Mouse (Mus musculus): ENCODE results near the gene Dqx1. TPM values are rescaled to one million over a fixed set of nuclear protein-coding genes. Genes with fewer than 3 reads are reported as not detected.
A peak's percentile ranks its signal among the peaks of the same experiment; 100 is the strongest.

Gene Dqx1
- total and polyA plus RNA-seq, 2 experiments = 7.4 to 9.6 TPM

GRCm38 (mm10) chr6:83103130-83103650 is 45.5 kb downstream of the Dqx1 start:
- TF ChIP-seq POLR2A (IDR thresholded peaks at IDR 0.05; ENCODE audit: extremely low read depth, insufficient read depth, low read length) (no peak), CTCF (IDR thresholded peaks at IDR 0.05; ENCODE audit: low read depth, low read length) (peak; percentile 34; the same call in 1 of the 2 replicates)
- 0 out of 2 replicates have a peak overlapping the region, but pooled peaks have one; percentile 2 for H3K27ac ChIP-seq (replicated peaks; ENCODE audit: insufficient read depth, low read depth, low read length)
- no peaks in the 10 kb centered on the region for H3K27me3 ChIP-seq (ENCODE audit: control insufficient read depth, insufficient read depth, low read length)
- no peaks in the 10 kb centered on the region for H3K36me3 ChIP-seq (ENCODE audit: control insufficient read depth, insufficient read depth, low read length)
- DNase-seq (ENCODE audit: extremely low read depth, low read depth, low spot score) = peak; percentile 80
- H3K4me1 ChIP-seq (ENCODE audit: control insufficient read depth, insufficient read depth, low read length) = peaks cover 17% of the 10 kb centered on the region
- no peak overlapping the region for H3K9ac ChIP-seq (ENCODE audit: low read depth, low read length)
- H3K4me3 ChIP-seq (ENCODE audit: insufficient read depth, low read depth, low read length) = peak overlapping the region; percentile 1; the same call in 1 of the 2 replicates
- no peaks in the 10 kb centered on the region for H3K79me2 ChIP-seq (ENCODE audit: control insufficient read depth, insufficient read depth, low read length)
- 29% methylated on average over 11 of the region's 11 CpGs for WGBS

- DNase-seq (ENCODE audit: extremely low read depth, low read depth, low spot score) = no peak
- WGBS = 82% methylated on average over 4 of the region's 4 CpGs
- H3K79me2 ChIP-seq (ENCODE audit: control insufficient read depth, insufficient read depth, low read length) = peaks cover 1% of the 10 kb centered on the region; the same call in 1 of the 2 replicates
- H3K9ac ChIP-seq (ENCODE audit: low read depth, low read length) = no peak overlapping the region
- H3K4me3 ChIP-seq (ENCODE audit: insufficient read depth, low read depth, low read length) = no peak overlapping the region
- H3K36me3 ChIP-seq (ENCODE audit: control insufficient read depth, insufficient read depth, low read length) = no peaks in the 10 kb centered on the region
- no peak for TF ChIP-seq CTCF (IDR thresholded peaks at IDR 0.05; ENCODE audit: low read depth, low read length)
- no peak for TF ChIP-seq POLR2A (IDR thresholded peaks at IDR 0.05; ENCODE audit: extremely low read depth, insufficient read depth, low read length)
- no peak overlapping the region for H3K27ac ChIP-seq (replicated peaks; ENCODE audit: insufficient read depth, low read depth, low read length)
- H3K27me3 ChIP-seq (ENCODE audit: control insufficient read depth, insufficient read depth, low read length) = no peaks in the 10 kb centered on the region
- peaks cover 20% of the 10 kb centered on the region for H3K4me1 ChIP-seq (ENCODE audit: control insufficient read depth, insufficient read depth, low read length)
Observed at GRCm38 (mm10) chr6:83104158-83104557, 46.5 kb downstream of the Dqx1 start.

- H3K36me3 ChIP-seq (ENCODE audit: control insufficient read depth, insufficient read depth, low read length) = no peaks in the 10 kb centered on the region
- peaks cover 21% of the 10 kb centered on the region for H3K4me1 ChIP-seq (ENCODE audit: control insufficient read depth, insufficient read depth, low read length)
- WGBS = 48% methylated on average over 13 of the region's 13 CpGs
- DNase-seq (ENCODE audit: extremely low read depth, low read depth, low spot score) = peak; percentile 63
- peaks cover 3% of the 10 kb centered on the region; the same call in 1 of the 2 replicates for H3K79me2 ChIP-seq (ENCODE audit: control insufficient read depth, insufficient read depth, low read length)
- TF ChIP-seq CTCF (IDR thresholded peaks at IDR 0.05; ENCODE audit: low read depth, low read length) (peak; percentile 94), POLR2A (IDR thresholded peaks at IDR 0.05; ENCODE audit: extremely low read depth, insufficient read depth, low read length) (no peak)
- no peak overlapping the region for H3K4me3 ChIP-seq (ENCODE audit: insufficient read depth, low read depth, low read length)
- no peaks in the 10 kb centered on the region for H3K27me3 ChIP-seq (ENCODE audit: control insufficient read depth, insufficient read depth, low read length)
- H3K9ac ChIP-seq (ENCODE audit: low read depth, low read length) = no peak overlapping the region
- H3K27ac ChIP-seq (replicated peaks; ENCODE audit: insufficient read depth, low read depth, low read length) = no peak overlapping the region
Observed at GRCm38 (mm10) chr6:83107566-83108400, 50.1 kb downstream of the Dqx1 start.

GRCm38 (mm10) chr6:83108762-83109668 is 51.4 kb downstream of the Dqx1 start, which contains the start of gene Mrpl53:
Gene Mrpl53, plus strand, starts transcription at chr6:83109040.
- no peak for TF ChIP-seq CTCF (IDR thresholded peaks at IDR 0.05; ENCODE audit: low read depth, low read length)
- TF ChIP-seq POLR2A (IDR thresholded peaks at IDR 0.05; ENCODE audit: extremely low read depth, insufficient read depth, low read length) = peak; percentile 58; the same call in 1 of the 2 replicates
- under 1% methylated on average over 76 of the region's 76 CpGs for WGBS
- H3K4me3 ChIP-seq (ENCODE audit: insufficient read depth, low read depth, low read length) = peak within 1 kb of the TSS; percentile 86
- H3K79me2 ChIP-seq (ENCODE audit: control insufficient read depth, insufficient read depth, low read length) = peaks cover 3% of the 10 kb centered on the region; the same call in 1 of the 2 replicates
- H3K4me1 ChIP-seq (ENCODE audit: control insufficient read depth, insufficient read depth, low read length) = peaks cover 17% of the 10 kb centered on the region
- H3K27me3 ChIP-seq (ENCODE audit: control insufficient read depth, insufficient read depth, low read length) = no peaks in the 10 kb centered on the region
- H3K36me3 ChIP-seq (ENCODE audit: control insufficient read depth, insufficient read depth, low read length) = no peaks in the 10 kb centered on the region
- peak; percentile 67 for DNase-seq (ENCODE audit: extremely low read depth, low read depth, low spot score)
- peak within 1 kb of the TSS; percentile 97 for H3K9ac ChIP-seq (ENCODE audit: low read depth, low read length)
- peak within 1 kb of the TSS; percentile 88 for H3K27ac ChIP-seq (replicated peaks; ENCODE audit: insufficient read depth, low read depth, low read length)

- Histone ChIP-seq H3K4me1 (ENCODE audit: control insufficient read depth, insufficient read depth, low read length) (peaks cover 23% of the 10 kb centered on the region), H3K27ac (replicated peaks; ENCODE audit: insufficient read depth, low read depth, low read length) (no peak overlapping the region), H3K9ac (ENCODE audit: low read depth, low read length) (no peak overlapping the region), H3K36me3 (ENCODE audit: control insufficient read depth, insufficient read depth, low read length) (no peaks in the 10 kb centered on the region), H3K27me3 (ENCODE audit: control insufficient read depth, insufficient read depth, low read length) (no peaks in the 10 kb centered on the region), H3K79me2 (ENCODE audit: control insufficient read depth, insufficient read depth, low read length) (peaks cover 7% of the 10 kb centered on the region; the same call in 1 of the 2 replicates), H3K4me3 (ENCODE audit: insufficient read depth, low read depth, low read length) (no peak overlapping the region)
- no peak for TF ChIP-seq CTCF (IDR thresholded peaks at IDR 0.05; ENCODE audit: low read depth, low read length)
- TF ChIP-seq POLR2A (IDR thresholded peaks at IDR 0.05; ENCODE audit: extremely low read depth, insufficient read depth, low read length) = no peak
- WGBS = 91% methylated on average over 4 of the region's 4 CpGs
- no peak for DNase-seq (ENCODE audit: extremely low read depth, low read depth, low spot score)
Observed at GRCm38 (mm10) chr6:83111510-83112136, 54.0 kb downstream of the Dqx1 start.
